Mouse (Mus musculus) liver, embryonic 14 days (tissue): Measurements from ENCODE around the gene Tdrd6. TPM values are rescaled to one million over a fixed set of nuclear protein-coding genes. Genes with fewer than 3 reads are reported as not detected.

Experiments used
- polyA plus RNA-seq: library from polyadenylated mRNA; depleted of rRNA; stranded (reverse); fragments of >200 nt; gene quantifications from 2 replicates; pipeline ENCODE4 v1.2.3, GENCODE M21; 2012; rRNA removed

Gene Tdrd6
- 0.10 and 0.13 TPM in 2 replicates for polyA plus RNA-seq

GRCm38 (mm10) chr17:43629496-43630426 is at the start of gene Tdrd6:
Gene Tdrd6, minus strand, starts transcription at chr17:43630299.

GRCm38 (mm10) chr17:43667290-43667843 is 37.3 kb upstream of the Tdrd6 start, which contains the start of gene Cyp39a1:
Gene Cyp39a1, plus strand, starts transcription at chr17:43667425.

GRCm38 (mm10) chr17:43666576-43667289 is 36.6 kb upstream of the Tdrd6 start, which contains the start of gene Slc25a27:
Gene Slc25a27, minus strand, starts transcription at chr17:43667214.

DNA sequence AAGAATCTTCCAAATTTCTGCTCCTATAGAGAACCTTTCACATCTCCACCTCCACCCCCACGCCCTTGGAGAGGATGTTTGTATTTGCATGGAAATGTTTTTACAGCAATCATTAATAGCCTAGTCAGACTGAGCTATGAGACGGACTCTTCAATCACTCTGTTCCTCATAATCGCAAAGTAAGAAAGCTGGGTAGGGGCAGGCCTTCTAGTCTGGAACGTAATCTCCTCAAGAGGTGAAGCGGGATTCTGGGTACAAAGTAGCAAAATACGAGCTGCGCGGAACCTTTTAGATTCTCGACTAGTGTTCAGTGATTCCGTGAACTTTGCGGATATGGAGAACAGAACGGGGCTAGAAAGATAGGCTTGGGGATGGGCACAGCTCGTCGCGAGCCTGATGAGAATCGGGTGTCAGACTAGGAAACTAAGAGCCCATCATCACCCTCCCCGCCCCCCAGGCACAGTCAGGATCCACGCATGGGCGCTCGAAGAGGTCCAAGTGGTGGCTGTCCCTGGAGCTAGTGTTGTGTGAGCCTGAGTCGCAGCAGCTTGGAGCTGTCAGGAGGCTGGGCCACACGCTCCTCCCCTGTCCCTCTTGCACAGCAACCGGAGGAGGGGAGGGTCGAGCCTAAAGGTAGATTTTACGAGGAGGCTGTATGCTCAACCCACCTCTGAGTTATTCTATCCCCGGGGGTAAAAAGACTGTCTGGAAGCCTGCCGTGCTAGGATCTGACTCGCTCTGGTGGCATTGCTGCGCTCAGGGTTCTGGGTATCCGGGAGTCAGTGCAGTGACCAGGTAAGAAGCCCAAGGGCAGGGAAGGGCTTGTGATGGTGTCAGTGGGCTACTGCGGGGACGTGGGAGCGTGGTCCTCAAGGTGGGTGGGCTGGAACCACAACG is 61.9 kb downstream of the Tdrd6 start, which contains the start of gene Pla2g7:
TSS of gene Pla2g7 (plus strand) at position 107 of the 897 bp plus-strand sequence.

Other genes with a start within 250 kb of the Tdrd6 start
- gene Mep1a, start 127.5 kb downstream of the Tdrd6 start, polyA plus RNA-seq = 0.01 and 0.02 TPM in 2 replicates
- gene Ankrd66, start 86.7 kb downstream of the Tdrd6 start, polyA plus RNA-seq = 0.02 TPM in 2 replicates
- gene Pla2g7, start 62.2 kb downstream of the Tdrd6 start, polyA plus RNA-seq = 3.9 and 4.6 TPM in 2 replicates
- 0.48 and 0.58 TPM in 2 replicates for gene Slc25a27, start 36.9 kb upstream of the Tdrd6 start, polyA plus RNA-seq
- 1.4 and 2.2 TPM in 2 replicates for gene Cyp39a1, start 37.1 kb upstream of the Tdrd6 start, polyA plus RNA-seq
- 0.54 and 0.55 TPM in 2 replicates for gene Rcan2, start 171.1 kb upstream of the Tdrd6 start, polyA plus RNA-seq